Mouse (Mus musculus) right cerebral cortex, postnatal 4 days (tissue): ENCODE measurements around the gene Rps25.
"Not testable (repeated sequence)": the region's sequence is repeated elsewhere in the genome, so short reads cannot be mapped to it uniquely, and the experiment has no call there.

Source experiments
- DNase-seq: peaks from one replicate; pipeline ENCODE4 v3.0.0-alpha.2; 2022

The Rps25 gene

DNA sequence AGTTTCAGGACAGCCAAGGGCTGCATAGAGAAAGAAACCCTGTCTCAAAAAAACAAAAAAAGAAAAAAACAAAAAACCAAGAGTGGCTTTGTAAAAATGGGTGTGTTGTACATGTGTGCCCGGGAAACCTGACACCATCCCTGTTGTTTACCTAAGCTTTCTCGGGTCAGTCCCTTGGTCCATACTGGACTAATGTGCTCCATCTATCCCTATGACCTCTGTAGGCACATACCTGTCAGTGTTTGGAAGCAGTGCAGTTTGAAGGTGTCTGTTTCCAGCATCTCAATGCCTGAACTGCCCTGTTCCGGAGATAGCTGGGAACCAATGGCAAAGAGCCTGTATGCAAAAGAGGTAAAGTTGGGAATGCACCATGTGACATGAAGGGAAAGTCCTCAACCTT, 1.9 kb upstream of the Rps25 start:
- DNase-seq, result no peak

GRCm38 (mm10) chr9:44407752-44408097, 786 bp downstream of the Rps25 start:
- no peak for DNase-seq

DNA sequence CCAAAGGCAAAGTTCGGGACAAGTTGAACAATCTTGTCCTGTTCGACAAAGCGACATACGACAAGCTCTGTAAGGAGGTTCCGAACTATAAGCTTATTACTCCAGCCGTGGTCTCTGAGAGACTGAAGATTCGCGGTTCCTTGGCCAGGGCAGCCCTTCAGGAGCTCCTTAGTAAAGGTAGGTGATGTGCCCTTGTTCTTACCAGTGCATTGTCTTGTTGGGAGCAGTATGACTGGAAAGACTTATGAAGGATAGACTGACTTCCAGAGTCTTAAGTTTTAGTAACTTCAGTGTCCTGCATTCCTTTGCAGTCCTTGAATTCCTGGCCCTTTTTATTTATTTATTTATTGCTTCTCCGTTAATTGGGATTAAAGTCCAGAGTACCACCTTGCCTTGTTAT, 1.8 kb downstream of the Rps25 start:
- not testable (repeated sequence) for DNase-seq

GRCm38 (mm10) chr9:44410647-44411336, 3.9 kb downstream of the Rps25 start:
- DNase-seq, result no peak

GRCm38 (mm10) chr9:44411601-44412130, 4.7 kb downstream of the Rps25 start:
- DNase-seq, result no peak

GRCm38 (mm10) chr9:44412306-44412705, 5.4 kb downstream of the Rps25 start:
- DNase-seq, result no peak

GRCm38 (mm10) chr9:44412781-44413180, 5.8 kb downstream of the Rps25 start:
- DNase-seq, result no peak

GRCm38 (mm10) chr9:44417156-44417891, 10.4 kb downstream of the Rps25 start:
- DNase-seq, result no peak

- peak; percentile 96 for DNase-seq
These were observed 11.0 kb downstream of the Rps25 start for GRCm38 (mm10) chr9:44417892-44418363.

DNA sequence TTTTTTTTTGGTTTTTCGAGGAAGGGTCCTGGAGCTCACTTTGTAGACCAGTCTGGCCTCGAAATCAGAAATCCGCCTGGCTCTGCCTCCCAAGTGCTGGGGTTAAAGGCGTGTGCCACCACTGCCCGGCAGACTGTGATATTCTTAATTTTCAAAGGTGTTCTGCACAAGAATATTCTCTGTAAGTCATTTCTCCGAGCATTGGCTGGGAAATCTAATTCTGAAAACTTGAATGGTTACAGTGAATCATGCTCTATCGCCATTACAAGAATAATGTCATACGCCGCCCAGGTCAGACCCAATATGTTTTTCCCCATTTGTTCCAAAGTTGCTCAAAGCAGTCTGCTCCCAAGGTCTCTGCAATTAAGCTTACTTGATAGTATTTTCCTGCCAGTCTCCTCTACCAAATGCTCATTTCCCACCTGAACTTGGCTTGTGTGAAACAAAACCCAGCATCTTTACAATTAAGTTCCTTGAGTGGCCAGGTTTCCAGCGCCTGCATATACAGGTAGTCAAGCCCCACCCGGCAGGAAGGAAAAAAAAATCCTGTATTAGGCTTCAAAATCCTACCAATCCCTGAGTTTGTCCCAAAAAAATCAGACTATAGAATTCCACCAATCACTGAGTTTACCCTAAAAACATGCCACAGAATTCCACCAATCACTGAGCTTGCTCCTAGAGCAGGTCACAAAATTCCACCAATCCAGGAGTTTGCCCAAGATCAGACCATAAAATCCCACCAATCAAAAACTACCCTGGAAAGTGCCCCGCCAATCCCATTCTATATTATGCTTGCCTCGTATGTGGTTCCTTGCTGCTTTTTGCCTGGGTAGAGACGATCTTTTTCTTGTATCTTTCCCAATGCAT, 11.8 kb downstream of the Rps25 start, which contains the start of gene Ccdc84:
Gene Ccdc84 (minus strand): TSS at position 51 of the 867 bp plus-strand sequence.
- DNase-seq, result no peak

DNA sequence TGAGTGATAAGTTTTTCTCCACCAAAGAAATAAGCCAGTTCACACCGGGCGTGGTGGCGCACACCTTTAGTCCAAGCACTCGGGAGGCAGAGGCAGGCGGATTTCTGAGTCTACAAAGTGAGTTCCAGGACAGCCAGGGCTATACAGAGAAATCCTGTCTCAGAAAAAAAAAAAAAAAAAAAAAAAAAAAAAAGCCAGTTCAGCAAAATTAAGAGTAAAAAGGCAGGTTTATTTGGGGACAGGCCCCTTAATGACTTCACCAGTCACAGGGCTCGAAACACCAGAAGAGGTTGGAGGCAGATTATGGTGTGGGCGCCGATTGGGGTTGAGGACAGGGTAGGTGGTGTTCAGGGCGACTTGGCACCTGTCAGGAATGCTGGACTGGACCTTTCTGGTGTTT, 12.8 kb downstream of the Rps25 start:
- DNase-seq, result not testable (repeated sequence)

DNA sequence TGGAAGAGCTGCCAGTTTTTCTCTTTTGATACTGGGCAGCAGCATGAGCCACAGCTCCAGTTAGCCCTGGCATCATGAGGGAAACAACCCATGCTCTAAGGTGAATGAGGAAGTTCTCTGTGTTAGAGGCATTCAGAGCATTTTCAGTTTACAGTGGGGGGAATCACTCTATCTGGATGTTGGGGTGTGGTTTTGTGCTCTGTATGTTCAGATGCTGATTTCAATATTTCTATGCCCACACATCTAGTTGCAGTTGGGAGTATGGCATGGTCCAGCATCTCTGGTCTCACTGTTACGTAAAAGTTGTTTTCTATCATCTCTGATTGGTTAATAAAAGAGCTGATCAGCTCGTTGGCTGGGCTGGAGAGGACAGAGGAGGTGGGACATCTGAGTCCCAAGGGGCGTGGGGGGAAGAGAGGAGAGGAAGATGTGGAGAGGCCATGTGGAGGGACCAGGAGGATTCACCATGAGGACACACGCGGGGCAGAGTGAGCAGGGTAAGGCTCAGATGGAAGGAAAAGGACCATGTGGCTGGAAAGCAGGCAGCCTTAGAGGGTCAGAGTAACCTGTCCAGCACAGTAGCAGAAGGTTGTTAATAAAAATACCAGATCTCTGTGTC, 13.4 kb downstream of the Rps25 start:
- DNase-seq, result no peak

GRCm38 (mm10) chr9:44423576-44423975, 16.6 kb downstream of the Rps25 start:
- DNase-seq, result no peak

- DNase-seq, result no peak
These were observed 25.7 kb downstream of the Rps25 start for GRCm38 (mm10) chr9:44432577-44433185.

DNA sequence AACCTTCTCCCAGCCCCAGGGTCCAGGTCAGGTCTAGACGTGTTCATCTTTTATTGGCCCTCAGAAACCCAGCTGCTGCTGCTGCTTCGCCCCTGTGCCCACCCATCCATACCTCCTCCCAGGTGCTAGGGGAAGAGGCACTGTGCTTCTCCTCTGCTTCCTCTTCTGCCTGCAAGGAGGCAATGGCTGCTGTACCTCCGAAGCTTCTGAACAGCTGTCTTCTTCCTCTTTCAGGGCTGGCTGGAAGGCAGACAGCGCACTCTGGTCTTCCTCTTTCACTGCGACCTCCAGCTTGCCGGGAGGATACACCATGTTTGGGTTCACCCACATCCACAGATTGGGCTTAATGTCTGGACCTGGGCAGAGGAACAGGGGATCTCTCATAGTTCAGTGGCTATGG, 28.8 kb downstream of the Rps25 start:
- DNase-seq, result no peak

DNA sequence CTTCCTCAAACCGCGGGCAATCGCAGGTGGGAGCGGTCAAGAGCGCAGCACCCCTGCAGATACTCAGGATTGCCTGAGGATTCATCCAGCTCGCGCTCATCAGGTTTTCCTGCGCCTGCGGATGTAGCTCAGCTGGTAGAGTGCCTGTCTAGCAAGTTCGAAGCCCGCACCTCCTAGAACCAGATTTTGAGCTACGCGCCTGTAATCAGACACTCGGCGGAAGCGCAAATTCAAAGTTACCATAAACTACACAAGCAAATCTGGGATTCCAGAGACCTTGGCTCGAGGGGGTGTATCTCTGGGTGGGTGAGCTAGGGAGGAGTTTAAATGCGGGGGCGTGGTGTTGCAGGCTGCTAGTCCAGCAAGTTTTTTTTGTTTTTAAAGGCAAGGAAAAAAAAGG, 34.0 kb downstream of the Rps25 start, which contains the start of gene Foxr1:
Gene Foxr1 (minus strand): TSS at position 176 of the 400 bp plus-strand sequence.
- no peak for DNase-seq

GRCm38 (mm10) chr9:44444402-44445025, 37.6 kb downstream of the Rps25 start:
- DNase-seq, result not testable (repeated sequence)

DNA sequence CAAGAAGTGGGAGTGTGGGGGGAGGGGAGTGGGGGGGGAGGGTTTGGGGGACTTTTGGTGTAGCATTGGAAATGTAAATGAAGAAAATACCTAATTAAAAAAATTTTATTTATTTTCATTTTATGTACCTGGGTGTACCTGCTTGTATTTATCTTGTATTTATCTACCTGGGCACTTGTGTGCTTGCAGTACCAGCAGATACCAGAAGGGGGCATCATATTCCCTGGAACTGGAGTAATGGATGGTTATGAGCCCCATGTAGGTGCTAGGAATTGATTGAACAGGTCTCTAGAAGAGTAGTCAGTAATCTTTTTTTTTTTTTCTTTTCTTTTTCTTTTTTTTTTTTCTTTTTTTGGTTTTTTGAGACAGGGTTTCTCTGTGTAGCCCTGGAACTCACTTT, 43.4 kb downstream of the Rps25 start:
- no peak for DNase-seq

DNA sequence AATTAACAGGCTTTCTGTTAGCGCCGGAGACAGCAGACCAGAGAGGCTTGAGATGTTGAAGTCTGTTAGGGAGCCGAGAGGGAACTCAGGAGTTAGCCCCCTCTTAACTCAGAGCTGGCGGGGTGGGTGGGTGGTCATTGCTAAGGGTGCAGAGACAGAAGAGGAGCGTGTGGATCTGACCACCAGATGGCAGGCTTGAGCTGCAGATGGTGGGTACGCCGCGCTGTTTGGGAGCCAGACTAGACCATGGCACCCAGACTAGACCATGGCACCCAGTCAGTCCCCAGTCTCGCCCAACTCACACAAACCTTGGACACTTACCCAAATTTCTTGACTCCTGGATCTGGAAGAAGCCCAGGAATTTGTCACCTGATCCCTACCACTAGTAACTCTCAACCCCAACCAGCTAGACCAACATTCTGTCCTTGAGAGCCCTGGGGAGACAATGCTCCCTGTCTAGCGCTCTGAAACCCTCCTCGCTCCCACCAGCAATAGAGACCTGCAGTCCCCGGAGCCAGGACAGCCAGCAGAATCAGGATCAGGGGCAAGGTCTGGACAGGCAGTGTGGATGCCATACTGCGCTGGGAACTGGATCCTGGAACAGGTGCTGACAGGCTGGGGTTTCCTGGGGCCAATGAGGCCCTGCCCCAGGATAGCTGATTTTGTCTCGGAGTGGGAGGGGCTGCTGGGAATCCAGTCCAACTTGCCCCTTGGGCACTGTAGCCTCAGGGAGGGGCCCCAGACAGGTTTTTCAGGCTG, 47.4 kb downstream of the Rps25 start:
- DNase-seq, result peak; percentile 97

- DNase-seq, result no peak
These were observed 47.9 kb downstream of the Rps25 start, which contains the start of gene Upk2 for GRCm38 (mm10) chr9:44454891-44455220. Upk2 (minus strand) TSS chr9:44454976.
